Mouse (Mus musculus): ENCODE measurements around the gene Olfr556. TPM values are rescaled to one million over a fixed set of nuclear protein-coding genes. Genes with fewer than 3 reads are reported as not detected.
"Not testable (repeated sequence)": the region's sequence is repeated elsewhere in the genome, so short reads cannot be mapped to it uniquely, and the experiment has no call there.

The Olfr556 gene
- total and polyA plus RNA-seq, 3 experiments = not detected

DNA sequence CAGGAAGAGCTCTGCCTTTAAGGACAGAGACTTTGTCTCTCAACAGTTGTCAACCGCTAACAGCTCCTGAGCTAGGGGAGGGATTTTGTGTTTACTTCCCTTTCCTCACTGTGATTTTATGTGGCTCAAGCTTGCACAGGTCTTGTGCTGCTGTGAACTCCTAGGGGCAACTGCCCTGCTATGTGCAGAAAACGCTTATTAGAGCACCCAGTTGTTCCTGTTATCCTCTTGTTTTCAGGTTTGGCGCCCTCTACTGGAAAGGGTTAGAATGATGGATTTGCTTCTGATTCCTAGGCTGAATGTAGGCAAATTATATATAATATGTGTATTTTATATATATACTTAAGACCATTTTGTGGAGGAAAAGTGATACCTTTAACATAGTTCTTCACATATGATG, 28.0 kb upstream of the Olfr556 start:
- Histone ChIP-seq H3K9ac (ENCODE audit: control insufficient read depth, low read depth, low read length, poor library complexity, severe bottlenecking) (no peak overlapping the region), H3K27ac (ENCODE audit: control insufficient read depth, low read depth, low read length) (no peak overlapping the region), H3K9me3 (replicated peaks; ENCODE audit: insufficient read depth, low read length) (no peaks in the 10 kb centered on the region), H3K79me2 (ENCODE audit: control insufficient read depth, insufficient read depth, low read length, poor library complexity) (no peaks in the 10 kb centered on the region), H3K27me3 (ENCODE audit: control insufficient read depth in 1 of 2, insufficient read depth in 2 of 2, low read length in 2 of 2) (no peaks in the 10 kb centered on the region; a peak in 1 of 4 replicates), H3K36me3 (ENCODE audit: control insufficient read depth in 1 of 2, insufficient read depth in 2 of 2, low read length in 2 of 2) (no peaks in the 10 kb centered on the region), H3K4me1 (ENCODE audit: control insufficient read depth in 1 of 2, insufficient read depth in 2 of 2, low read length in 2 of 2) (no peaks in the 10 kb centered on the region), H3K4me3 (ENCODE audit: control insufficient read depth in 1 of 2, insufficient read depth in 1 of 2, low read depth in 2 of 2, low read length in 2 of 2) (no peak overlapping the region)
- TF ChIP-seq CTCF (IDR thresholded peaks at IDR 0.05 in 2 of 3, conservative IDR thresholded peaks at IDR 0.05 in 1 of 3; ENCODE audit: control insufficient read depth in 1 of 3, insufficient read depth in 1 of 3, low read depth in 2 of 3, low read length in 3 of 3, poor library complexity in 1 of 3, severe bottlenecking in 1 of 3) (peak in 2 of 3 experiments; percentile 38 to 58; a peak in 3 of 6 replicates), E2F4 (IDR thresholded peaks at IDR 0.05; ENCODE audit: borderline replicate concordance, low read depth, low read length) (no peak), ZKSCAN1 (IDR thresholded peaks at IDR 0.05; ENCODE audit: low read depth, low read length) (no peak), UBTF (IDR thresholded peaks at IDR 0.05; ENCODE audit: borderline replicate concordance, insufficient read depth, low read depth, low read length) (no peak), MAX (IDR thresholded peaks at IDR 0.05; ENCODE audit: low read length) (no peak), ELF1 (IDR thresholded peaks at IDR 0.05; ENCODE audit: low read depth, low read length) (no peak), SMC3 (IDR thresholded peaks at IDR 0.05; ENCODE audit: low read depth, low read length) (peak; percentile 60), GABPA (IDR thresholded peaks at IDR 0.05; ENCODE audit: low read depth, low read length) (no peak), MXI1 (IDR thresholded peaks at IDR 0.05; ENCODE audit: low read depth, low read length) (no peak), MAZ (IDR thresholded peaks at IDR 0.05; ENCODE audit: low read depth, low read length) (no peak), POLR2AphosphoS2 (IDR thresholded peaks at IDR 0.05; ENCODE audit: low read length) (no peak), RAD21 (IDR thresholded peaks at IDR 0.05; ENCODE audit: low read depth, low read length) (peak; percentile 23), HCFC1 (IDR thresholded peaks at IDR 0.05; ENCODE audit: low read depth, low read length) (no peak), ZMIZ1 (IDR thresholded peaks at IDR 0.05; ENCODE audit: low read depth, low read length) (no peak)
- peak; percentile 59 for DNase-seq (ENCODE audit: low read depth, low spot score)

- no peak for DNase-seq (ENCODE audit: low read depth, low spot score)
- Histone ChIP-seq H3K9me3 (replicated peaks; ENCODE audit: insufficient read depth, low read length) (no peaks in the 10 kb centered on the region), H3K79me2 (ENCODE audit: control insufficient read depth, insufficient read depth, low read length, poor library complexity) (no peaks in the 10 kb centered on the region), H3K36me3 (ENCODE audit: control insufficient read depth in 1 of 2, insufficient read depth in 2 of 2, low read length in 2 of 2) (no peaks in the 10 kb centered on the region), H3K9ac (ENCODE audit: control insufficient read depth, low read depth, low read length, poor library complexity, severe bottlenecking) (no peak within 1 kb of the TSS), H3K27me3 (ENCODE audit: control insufficient read depth in 1 of 2, insufficient read depth in 2 of 2, low read length in 2 of 2) (no peaks in the 10 kb centered on the region; a peak in 1 of 4 replicates), H3K27ac (ENCODE audit: control insufficient read depth, low read depth, low read length) (no peak within 1 kb of the TSS), H3K4me1 (ENCODE audit: control insufficient read depth in 1 of 2, insufficient read depth in 2 of 2, low read length in 2 of 2) (no peaks in the 10 kb centered on the region), H3K4me3 (ENCODE audit: control insufficient read depth in 1 of 2, insufficient read depth in 1 of 2, low read depth in 2 of 2, low read length in 2 of 2) (no peak within 1 kb of the TSS)
- TF ChIP-seq MEF2A (IDR thresholded peaks at IDR 0.05; ENCODE audit: extremely low read depth, insufficient replicate concordance, low read depth, low read length, poor library complexity, severe bottlenecking) (no peak), TCF12 (IDR thresholded peaks at IDR 0.05; ENCODE audit: low read depth, low read length) (no peak), POLR2AphosphoS5 (IDR thresholded peaks at IDR 0.05; ENCODE audit: borderline replicate concordance, low read depth, low read length) (no peak), TAL1 (IDR thresholded peaks at IDR 0.05; ENCODE audit: low read length) (no peak), SIN3A (IDR thresholded peaks at IDR 0.05; ENCODE audit: low read length) (no peak), RCOR1 (IDR thresholded peaks at IDR 0.05; ENCODE audit: low read depth, low read length) (no peak), ETS1 (IDR thresholded peaks at IDR 0.05; ENCODE audit: low read depth, low read length) (no peak), HCFC1 (IDR thresholded peaks at IDR 0.05; ENCODE audit: low read depth, low read length) (no peak), MAX (IDR thresholded peaks at IDR 0.05; ENCODE audit: low read length) (no peak), CHD1 (IDR thresholded peaks at IDR 0.05; ENCODE audit: low read depth, low read length) (no peak), ZMIZ1 (IDR thresholded peaks at IDR 0.05; ENCODE audit: low read depth, low read length) (no peak), MAFK (IDR thresholded peaks at IDR 0.05; ENCODE audit: borderline replicate concordance, low read depth, low read length) (no peak), TBP (IDR thresholded peaks at IDR 0.05; ENCODE audit: low read depth, low read length) (no peak)
Observed at GRCm38 (mm10) chr7:102638132-102638531, 26.6 kb upstream of the Olfr556 start, which contains the start of gene Olfr554. Olfr554 (plus strand) TSS chr7:102638432.

DNA sequence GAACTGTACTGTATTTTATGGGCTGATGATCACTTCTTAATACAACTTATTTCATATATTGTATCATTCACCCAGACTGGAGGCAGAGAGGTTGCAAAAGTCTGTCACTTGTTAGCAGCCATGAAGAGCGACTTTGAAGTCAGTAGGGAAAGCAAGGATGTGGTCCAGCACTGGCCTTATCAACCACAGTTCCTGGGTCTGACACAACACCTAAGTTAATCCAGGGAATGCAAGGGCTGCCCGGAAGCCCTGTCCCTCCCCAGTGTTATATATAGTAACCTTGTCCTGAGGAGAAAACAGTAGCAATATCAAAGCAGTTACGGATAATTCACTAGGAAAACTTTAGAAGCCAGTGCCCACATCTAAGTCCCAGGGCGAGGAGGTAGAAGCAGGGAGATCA, 19.8 kb upstream of the Olfr556 start:
- not testable (repeated sequence) for H3K4me3 ChIP-seq (ENCODE audit: control insufficient read depth in 1 of 2, insufficient read depth in 1 of 2, low read depth in 2 of 2, low read length in 2 of 2); H3K27me3 ChIP-seq (ENCODE audit: control insufficient read depth in 1 of 2, insufficient read depth in 2 of 2, low read length in 2 of 2); H3K27ac ChIP-seq (ENCODE audit: control insufficient read depth, low read depth, low read length); H3K4me1 ChIP-seq (ENCODE audit: control insufficient read depth in 1 of 2, insufficient read depth in 2 of 2, low read length in 2 of 2); H3K9ac ChIP-seq (ENCODE audit: control insufficient read depth, low read depth, low read length, poor library complexity, severe bottlenecking); DNase-seq (ENCODE audit: low read depth, low spot score); H3K36me3 ChIP-seq (ENCODE audit: control insufficient read depth in 1 of 2, insufficient read depth in 2 of 2, low read length in 2 of 2); H3K9me3 ChIP-seq (replicated peaks; ENCODE audit: insufficient read depth, low read length); H3K79me2 ChIP-seq (ENCODE audit: control insufficient read depth, insufficient read depth, low read length, poor library complexity)

Data from MEL (cell line).